Mouse (Mus musculus): Measurements from ENCODE around the gene Gm48552.

Gm48552 gene

GRCm38 (mm10) chr10:81389373-81389772 lies 568 bp downstream of the Gm48552 start:
- peak; percentile 66 for DNase-seq

- peak; percentile 51 for DNase-seq
Observed at GRCm38 (mm10) chr10:81389801-81390677, 1.2 kb downstream of the Gm48552 start.

- DNase-seq: no peak
Observed at GRCm38 (mm10) chr10:81390678-81390965, 1.8 kb downstream of the Gm48552 start.

GRCm38 (mm10) chr10:81392270-81392669 lies 3.5 kb downstream of the Gm48552 start:
- no peak for DNase-seq

- DNase-seq: peak; percentile 90
Observed at GRCm38 (mm10) chr10:81392781-81393185, 4.0 kb downstream of the Gm48552 start, which contains the start of gene Smim24. Gene Smim24 (plus strand): TSS chr10:81393051.

- no peak for DNase-seq
Observed at GRCm38 (mm10) chr10:81393456-81394063, 4.8 kb downstream of the Gm48552 start.

GRCm38 (mm10) chr10:81395127-81395526 lies 6.3 kb downstream of the Gm48552 start:
- peak; percentile 61 for DNase-seq

GRCm38 (mm10) chr10:81395865-81396264 lies 7.1 kb downstream of the Gm48552 start:
- no peak for DNase-seq

GRCm38 (mm10) chr10:81396749-81397148 lies 7.9 kb downstream of the Gm48552 start:
- no peak for DNase-seq

GRCm38 (mm10) chr10:81399296-81399695 lies 10.5 kb downstream of the Gm48552 start:
- no peak for DNase-seq

- DNase-seq: no peak
Observed at GRCm38 (mm10) chr10:81399798-81400308, 11.0 kb downstream of the Gm48552 start.

GRCm38 (mm10) chr10:81400371-81401204 lies 11.8 kb downstream of the Gm48552 start:
- DNase-seq: no peak

GRCm38 (mm10) chr10:81401205-81401520 lies 12.4 kb downstream of the Gm48552 start:
- DNase-seq: no peak

GRCm38 (mm10) chr10:81401521-81402226 lies 12.9 kb downstream of the Gm48552 start:
- peak; percentile 78 for DNase-seq

GRCm38 (mm10) chr10:81402227-81402765 lies 13.5 kb downstream of the Gm48552 start:
- DNase-seq: no peak

GRCm38 (mm10) chr10:81403511-81403910 lies 14.7 kb downstream of the Gm48552 start:
- DNase-seq: no peak

- no peak for DNase-seq
Observed at GRCm38 (mm10) chr10:81404082-81404481, 15.3 kb downstream of the Gm48552 start.

- DNase-seq: no peak
Observed at GRCm38 (mm10) chr10:81404720-81405119, 15.9 kb downstream of the Gm48552 start.

- DNase-seq: peak; percentile 70
Observed at GRCm38 (mm10) chr10:81405588-81406201, 16.9 kb downstream of the Gm48552 start.

GRCm38 (mm10) chr10:81406504-81407440 lies 18.0 kb downstream of the Gm48552 start:
- no peak for DNase-seq
